Mouse (Mus musculus) ES-Bruce4 (cell line): Measurements from ENCODE around the gene Pigw. TPM values are rescaled to one million over a fixed set of nuclear protein-coding genes. Genes with fewer than 3 reads are reported as not detected.

Source experiments
- H3K27ac ChIP-seq: 2 replicates; pipeline ENCODE4 v1.5.1; 2012; ENCODE audit warnings: low read length, inconsistent platforms; ENCODE audit not compliant: insufficient read depth
- H3K27me3 ChIP-seq: 2 replicates; pipeline ENCODE4 v1.6.1; 2012; ENCODE audit warnings: mild to moderate bottlenecking, low read length, inconsistent platforms; ENCODE audit not compliant: control insufficient read depth, poor library complexity, insufficient read depth, severe bottlenecking
- H3K36me3 ChIP-seq: 2 replicates; pipeline ENCODE4 v1.6.1; 2012; ENCODE audit warnings: inconsistent platforms, mild to moderate bottlenecking, low read length, moderate library complexity; ENCODE audit not compliant: control insufficient read depth, poor library complexity, insufficient read depth, severe bottlenecking
- H3K4me1 ChIP-seq: one replicate; pipeline ENCODE4 v1.8.1; 2011; ENCODE audit warnings: low read length; ENCODE audit not compliant: control insufficient read depth, insufficient read depth
- H3K4me3 ChIP-seq: 2 replicates; pipeline ENCODE4 v1.5.1; 2011; ENCODE audit warnings: low read depth, mild to moderate bottlenecking, low read length
- H3K9ac ChIP-seq: 2 replicates; pipeline ENCODE4 v1.6.1; 2012; ENCODE audit warnings: low read depth, mild to moderate bottlenecking, inconsistent platforms; ENCODE audit not compliant: poor library complexity, severe bottlenecking
- H3K9me3 ChIP-seq: replicated peaks from 2 replicates; pipeline ENCODE4 v1.6.1; 2012; ENCODE audit warnings: mild to moderate bottlenecking, low read length, inconsistent platforms; ENCODE audit not compliant: control insufficient read depth, poor library complexity, insufficient read depth, severe bottlenecking
- CTCF ChIP-seq: IDR thresholded peaks from one replicate; pipeline ENCODE4 v1.8.1; 2011; ENCODE audit warnings: low read depth, low read length
- EP300 ChIP-seq: IDR thresholded peaks from 2 replicates; pipeline ENCODE4 v1.6.1; 2011; ENCODE audit warnings: low read depth, low read length; ENCODE audit not compliant: insufficient read depth
- POLR2A ChIP-seq: IDR thresholded peaks from one replicate; pipeline ENCODE4 v1.8.1; 2011; ENCODE audit warnings: low read length; ENCODE audit not compliant: insufficient read depth
- polyA plus RNA-seq: library from polyadenylated mRNA; stranded (reverse); fragments of >200 nt; gene quantifications from 2 replicates; pipeline ENCODE4 v1.2.4, GENCODE M21; 2011; ENCODE audit warnings: low read depth; ENCODE audit not compliant: missing spikeins, insufficient read depth, insufficient read length

Pigw gene
- polyA plus RNA-seq, 1 experiment: 11.2 TPM

GRCm38 (mm10) chr11:84893113-84893512, 13.0 kb upstream of the Pigw start:
- TF ChIP-seq POLR2A (no peak), CTCF (no peak), EP300 (no peak)
- H3K9ac ChIP-seq: no peak overlapping the region
- H3K27me3 ChIP-seq: no peaks in the 10 kb centered on the region
- H3K9me3 ChIP-seq: no peaks in the 10 kb centered on the region
- H3K4me3 ChIP-seq: no peak overlapping the region
- peaks cover 19% of the 10 kb centered on the region for H3K36me3 ChIP-seq
- H3K27ac ChIP-seq: no peak overlapping the region
- no peaks in the 10 kb centered on the region for H3K4me1 ChIP-seq

GRCm38 (mm10) chr11:84891705-84892104, 11.6 kb upstream of the Pigw start:
- no peak overlapping the region for H3K9ac ChIP-seq
- TF ChIP-seq CTCF: no peak
- no peak for TF ChIP-seq POLR2A
- TF ChIP-seq EP300: no peak

GRCm38 (mm10) chr11:84889492-84889891, 9.4 kb upstream of the Pigw start:
- Histone ChIP-seq H3K27ac (no peak overlapping the region), H3K4me3 (no peak overlapping the region), H3K9ac (no peak overlapping the region), H3K9me3 (no peaks in the 10 kb centered on the region), H3K4me1 (peaks cover 1% of the 10 kb centered on the region), H3K36me3 (peaks cover 38% of the 10 kb centered on the region), H3K27me3 (no peaks in the 10 kb centered on the region)
- TF ChIP-seq CTCF: no peak
- TF ChIP-seq POLR2A: no peak
- TF ChIP-seq EP300: no peak

More at GRCm38 (mm10) chr11:84891705-84892104, 11.6 kb upstream of the Pigw start:
- no peaks in the 10 kb centered on the region for H3K4me1 ChIP-seq
- no peaks in the 10 kb centered on the region for H3K9me3 ChIP-seq
- no peaks in the 10 kb centered on the region for H3K27me3 ChIP-seq
- H3K27ac ChIP-seq: no peak overlapping the region
- peaks cover 28% of the 10 kb centered on the region for H3K36me3 ChIP-seq
- no peak overlapping the region for H3K4me3 ChIP-seq

- TF ChIP-seq CTCF (no peak), EP300 (no peak)
- H3K36me3 ChIP-seq: peaks cover 42% of the 10 kb centered on the region
These were observed 7.9 kb upstream of the Pigw start for GRCm38 (mm10) chr11:84888025-84888424.

GRCm38 (mm10) chr11:84886767-84887511, 6.9 kb upstream of the Pigw start:
- H3K27me3 ChIP-seq: no peaks in the 10 kb centered on the region
- H3K4me3 ChIP-seq: no peak overlapping the region
- peaks cover 1% of the 10 kb centered on the region for H3K4me1 ChIP-seq
- TF ChIP-seq CTCF (no peak), POLR2A (no peak), EP300 (no peak)
- no peak overlapping the region for H3K9ac ChIP-seq
- no peak overlapping the region for H3K27ac ChIP-seq
- H3K36me3 ChIP-seq: peaks cover 38% of the 10 kb centered on the region
- no peaks in the 10 kb centered on the region for H3K9me3 ChIP-seq

More at GRCm38 (mm10) chr11:84888025-84888424, 7.9 kb upstream of the Pigw start:
- Histone ChIP-seq H3K9me3 (no peaks in the 10 kb centered on the region), H3K4me3 (no peak overlapping the region), H3K27ac (no peak overlapping the region), H3K4me1 (peaks cover 1% of the 10 kb centered on the region), H3K27me3 (no peaks in the 10 kb centered on the region), H3K9ac (no peak overlapping the region)

- H3K9ac ChIP-seq: no peak overlapping the region
- no peak overlapping the region for H3K4me3 ChIP-seq
- H3K27ac ChIP-seq: no peak overlapping the region
- no peaks in the 10 kb centered on the region for H3K27me3 ChIP-seq
- peaks cover 6% of the 10 kb centered on the region for H3K4me1 ChIP-seq
- TF ChIP-seq CTCF (no peak), POLR2A (no peak), EP300 (no peak)
- peaks cover 37% of the 10 kb centered on the region for H3K36me3 ChIP-seq
- H3K9me3 ChIP-seq: no peaks in the 10 kb centered on the region
These were observed 6.2 kb upstream of the Pigw start for GRCm38 (mm10) chr11:84886236-84886635.
